Mouse (Mus musculus) erythroid progenitor cell, adult 5-6 weeks (primary cell): ENCODE results near the gene Slc9a3r2. TPM values are rescaled to one million over a fixed set of nuclear protein-coding genes. Genes with fewer than 3 reads are reported as not detected.

Experiments
- ATAC-seq: replicated peaks from 2 replicates; pipeline ENCODE4 v1.8.0; 2016; ENCODE audit warnings: moderate number of reproducible peaks, mild to moderate bottlenecking, moderate TSS enrichment, inconsistent platforms; ENCODE audit not compliant: poor library complexity, low FRiP score, severe bottlenecking
- total RNA-seq, 2 experiments: library from RNA; stranded (forward) in 1 of 2; stranded (reverse) in 1 of 2; fragments of 150-400 nt in 1 of 2; fragments of 186-747, 209-891 nt in 1 of 2; gene quantifications; 2 replicates each; pipeline versions ENCODE4 v1.2.3 to v1.2.4; 2015 to 2017; ENCODE audit warnings: low replicate concordance in 2 of 2

Slc9a3r2 gene
- total RNA-seq, 2 experiments from 2014 or later = 0.84 TPM; not detected in 1

DNA sequence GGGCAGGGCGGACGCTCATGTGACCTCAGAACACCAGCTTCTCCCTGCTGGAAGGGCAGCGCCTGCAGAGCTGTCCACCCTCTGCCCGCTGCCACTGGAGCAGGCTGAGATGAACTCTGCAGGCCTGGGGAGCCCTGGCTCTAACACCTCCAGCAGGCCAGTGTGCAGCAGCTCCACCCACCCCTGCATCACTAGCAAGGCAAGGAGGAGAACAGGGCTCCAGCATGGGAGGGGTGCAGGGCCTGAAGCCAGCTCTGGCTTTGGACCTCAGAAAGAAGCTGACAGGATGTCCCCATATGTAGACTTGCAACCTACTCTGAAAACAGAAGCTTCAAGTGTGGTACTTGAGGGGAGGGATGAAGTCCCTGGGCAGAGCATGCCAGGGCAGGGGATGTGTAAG, 49.6 kb downstream of the Slc9a3r2 start:
- ATAC-seq = no peak

DNA sequence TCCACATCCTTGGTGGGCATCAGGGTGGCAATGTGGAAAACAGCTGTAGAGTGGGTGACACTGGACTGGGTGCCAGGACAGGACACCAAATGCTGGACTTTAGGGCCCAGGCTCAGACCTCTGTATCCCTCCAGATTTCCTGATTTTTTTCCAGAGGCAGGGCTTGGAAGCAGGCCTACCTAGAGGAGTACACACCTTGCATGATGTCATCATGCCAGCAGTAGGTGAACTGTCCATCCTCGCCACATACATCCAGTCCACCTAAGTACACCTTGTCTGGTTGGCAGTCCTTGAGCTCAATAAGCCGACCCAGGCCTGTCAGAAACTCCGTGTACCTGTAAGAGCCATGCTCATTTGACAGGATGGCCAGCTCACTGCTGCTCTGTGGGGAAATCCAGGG, 52.1 kb downstream of the Slc9a3r2 start:
- no peak for ATAC-seq

DNA sequence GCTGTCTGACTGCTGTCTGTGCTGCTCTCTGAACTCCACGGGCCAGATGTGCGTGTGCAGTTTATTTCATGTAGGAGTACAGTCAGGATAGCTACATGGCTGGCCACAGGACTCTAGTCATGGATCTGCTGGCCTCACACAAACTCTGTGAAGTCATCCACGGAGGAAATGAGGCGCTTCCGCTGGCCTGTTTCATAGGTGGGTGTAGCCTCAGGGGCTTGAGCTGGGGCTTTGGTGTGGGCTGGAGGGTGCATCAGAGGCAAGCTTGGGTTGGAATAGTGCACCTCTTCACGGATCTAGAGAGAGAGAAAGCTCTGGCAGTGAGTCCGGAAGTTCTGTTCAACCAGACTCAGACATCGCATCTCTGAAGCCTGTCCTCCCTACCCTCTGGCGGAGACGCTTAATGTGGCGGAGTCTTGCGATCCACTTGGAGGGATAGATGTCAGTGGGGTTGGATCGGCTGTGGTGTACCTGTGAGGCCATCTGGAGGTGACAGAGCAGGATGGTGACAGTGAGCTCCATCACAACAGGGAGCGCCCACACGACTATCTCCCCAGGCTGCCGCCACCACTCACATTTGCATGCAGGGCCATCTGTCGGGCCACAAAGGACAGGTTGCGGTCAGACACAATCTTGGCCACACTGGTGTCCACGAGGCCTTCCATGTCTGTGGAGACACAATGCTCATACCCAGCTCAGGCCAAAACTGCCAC, 53.5 kb downstream of the Slc9a3r2 start:
- ATAC-seq = no peak

DNA sequence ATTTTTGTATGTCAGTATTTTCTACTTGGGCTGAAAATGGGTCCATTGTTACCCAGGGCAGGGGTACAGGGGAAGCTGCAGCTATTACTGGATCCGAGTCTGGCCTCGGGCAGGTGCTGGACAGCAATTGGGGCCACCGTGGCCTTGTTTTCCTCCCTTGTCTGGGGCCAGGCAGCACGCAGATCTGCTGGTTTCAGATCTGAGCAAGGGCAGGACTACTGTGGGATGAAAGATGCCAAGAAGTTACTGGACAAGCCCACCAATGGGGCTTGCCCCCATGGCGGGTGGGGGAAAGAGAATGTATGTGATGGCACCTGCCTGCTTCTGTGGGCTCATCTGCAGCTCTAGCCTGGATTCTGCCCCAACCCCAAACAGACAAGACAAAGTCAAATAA, 54.1 kb downstream of the Slc9a3r2 start:
- no peak for ATAC-seq

DNA sequence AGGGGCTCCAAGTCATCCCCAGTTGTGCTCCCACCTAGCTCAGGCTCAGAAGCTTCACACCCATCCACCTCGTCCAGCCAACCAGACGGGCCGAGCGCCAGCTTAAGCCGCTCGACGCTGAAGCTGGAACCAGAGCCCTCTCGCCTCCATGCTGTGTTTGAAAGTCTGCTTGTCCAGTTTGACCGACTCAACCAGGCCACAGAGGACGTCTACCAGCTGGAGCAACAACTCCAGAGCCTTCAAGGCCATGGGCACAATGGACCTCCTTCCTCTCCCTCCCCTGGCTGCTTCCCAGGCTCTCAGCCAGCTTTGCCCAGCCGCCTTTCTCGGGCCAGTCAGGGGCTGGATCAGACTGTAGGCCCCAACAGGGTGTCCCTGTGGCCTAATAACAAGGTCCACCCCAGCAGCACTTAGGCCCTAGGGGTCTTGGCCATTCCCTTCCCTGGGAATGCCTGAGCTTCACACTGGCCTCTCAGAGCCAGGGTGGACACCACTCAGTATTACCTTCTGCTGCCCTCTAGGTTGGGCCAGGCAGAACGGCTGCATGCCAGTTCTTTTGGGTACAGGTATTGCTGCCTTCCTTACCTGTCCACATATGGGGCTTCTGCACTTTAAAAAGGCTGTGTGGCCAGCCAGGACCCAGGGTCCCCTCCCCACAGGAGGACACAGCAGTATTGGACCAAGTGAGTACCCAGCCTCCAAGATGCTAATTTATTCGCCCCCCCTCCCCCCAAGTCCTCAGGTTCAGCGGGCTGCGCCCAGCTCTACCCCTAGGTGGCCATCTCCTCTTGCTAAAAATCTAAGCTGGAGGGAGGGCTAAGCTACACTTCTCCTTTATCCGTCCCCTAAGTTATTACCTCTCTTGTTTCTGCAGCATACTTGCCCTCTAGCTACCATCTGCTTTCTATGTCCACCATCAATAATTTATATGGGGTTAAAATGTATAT, 54.7 kb downstream of the Slc9a3r2 start:
- 0 out of 2 replicates have a peak, but pooled peaks have one; percentile 31 for ATAC-seq

DNA sequence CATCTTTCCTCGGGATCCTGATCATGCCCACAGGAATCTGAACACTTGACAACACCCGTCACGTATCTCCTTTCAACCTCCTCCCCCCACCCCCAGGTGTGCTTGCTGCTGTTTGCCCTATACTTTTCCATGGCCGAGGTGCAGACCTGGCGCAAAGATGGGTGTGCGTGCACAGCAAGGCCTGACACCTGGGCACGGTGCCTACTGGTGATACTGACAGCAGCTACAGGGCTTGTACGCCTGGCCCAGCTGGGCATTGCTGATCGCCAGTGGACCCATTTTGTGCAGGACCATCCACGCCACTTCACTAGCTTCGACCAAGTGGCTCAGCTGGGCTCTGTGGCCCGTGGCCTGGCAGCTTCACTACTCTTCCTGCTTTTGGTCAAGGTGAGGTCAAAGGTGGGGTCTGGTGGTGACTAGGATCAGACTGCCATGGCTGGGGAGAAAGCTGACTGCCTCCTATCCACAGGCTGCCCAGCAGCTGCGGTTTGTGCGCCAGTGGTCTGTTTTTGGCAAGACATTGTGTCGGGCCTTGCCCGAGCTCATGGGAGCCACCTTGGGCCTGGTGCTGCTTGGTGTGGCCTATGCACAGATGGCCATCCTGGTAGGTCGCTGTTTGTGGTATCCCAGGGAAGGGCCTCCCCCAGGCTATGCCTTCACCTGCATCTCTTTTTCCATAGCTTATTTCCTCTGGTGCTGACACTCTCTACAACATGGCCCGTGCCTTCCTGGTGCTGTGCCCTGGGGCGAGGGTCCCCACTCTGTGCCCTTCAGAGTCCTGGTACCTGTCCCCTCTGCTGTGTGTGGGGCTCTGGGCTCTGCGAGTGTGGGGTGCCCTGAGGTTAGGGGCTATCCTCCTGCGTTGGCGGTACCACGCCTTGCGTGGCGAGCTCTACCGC, 55.9 kb downstream of the Slc9a3r2 start:
- ATAC-seq = no peak

DNA sequence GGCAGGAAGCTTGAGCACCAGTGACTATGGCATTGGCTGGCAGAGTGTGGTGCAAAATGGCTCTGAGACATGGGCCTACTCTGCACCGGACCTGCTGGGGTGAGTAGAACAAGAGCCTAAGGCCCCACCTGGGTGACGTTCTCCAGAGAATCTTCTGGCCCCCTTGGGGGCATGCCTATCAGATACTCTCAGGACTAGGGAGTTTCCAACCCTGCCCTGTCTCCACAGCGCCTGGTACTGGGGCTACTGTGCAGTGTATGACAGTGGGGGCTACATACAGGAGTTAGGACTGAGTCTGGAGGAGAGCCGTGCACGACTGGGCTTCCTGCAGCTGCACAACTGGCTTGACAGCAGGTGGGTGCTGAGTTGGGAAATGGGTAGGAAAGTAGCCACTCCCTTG, 56.9 kb downstream of the Slc9a3r2 start:
- no peak for ATAC-seq

DNA sequence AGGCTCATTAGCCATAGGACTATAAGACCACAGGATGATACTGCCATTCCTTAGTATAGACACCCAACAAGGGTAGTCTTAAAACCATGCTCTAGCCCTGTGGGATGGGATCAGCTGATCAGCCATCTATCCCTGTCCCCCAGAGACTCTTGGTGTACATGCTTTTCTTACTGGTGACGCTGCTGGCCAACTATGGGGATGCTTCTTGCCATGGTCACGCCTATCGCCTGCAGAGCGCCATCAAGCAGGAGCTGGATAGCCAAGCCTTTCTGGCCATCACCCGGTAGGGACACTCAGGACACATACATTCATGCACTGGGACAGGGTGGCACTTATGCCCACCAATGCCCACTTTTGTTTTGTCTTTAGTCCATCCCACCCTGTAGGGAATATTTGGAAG, 58.4 kb downstream of the Slc9a3r2 start:
- no peak for ATAC-seq

DNA sequence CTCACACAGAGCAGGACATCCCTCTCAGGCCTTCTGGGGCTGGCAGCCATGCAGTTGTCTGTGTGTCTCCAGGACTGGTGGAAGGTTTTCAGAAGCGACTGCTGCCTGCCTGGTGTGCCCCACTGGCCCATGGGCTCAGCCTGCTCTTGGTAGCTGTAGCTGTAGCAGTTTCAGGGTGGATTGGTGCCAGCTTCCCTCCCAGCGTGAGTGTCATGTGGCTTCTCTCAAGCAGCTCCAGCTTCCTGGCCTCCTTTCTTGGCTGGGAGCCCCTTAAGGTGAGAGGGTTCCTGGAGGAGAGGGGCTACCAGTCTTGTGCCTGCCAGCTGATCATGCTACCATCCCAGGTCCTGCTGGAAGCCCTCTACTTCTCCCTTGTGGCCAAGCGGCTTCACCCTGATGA, 59.2 kb downstream of the Slc9a3r2 start:
- ATAC-seq = no peak

Other genes with a start within 250 kb of the Slc9a3r2 start
Only the 30 nearest of the 34 such genes appear.
- gene Rnps1, start 235.8 kb downstream of the Slc9a3r2 start, total RNA-seq (2015; ENCODE audit: low replicate concordance) = 78.6 and 100 TPM in 2 replicates
- 62.5 and 72.1 TPM in 2 replicates for gene Rnps1, start 235.8 kb downstream of the Slc9a3r2 start, total RNA-seq (2017; ENCODE audit: low replicate concordance)
- 4.3 and 16.8 TPM in 2 replicates for gene Eci1, start 223.7 kb downstream of the Slc9a3r2 start, total RNA-seq (2015; ENCODE audit: low replicate concordance)
- 6.2 TPM in 1 of 2 replicates, not detected in the other for gene Eci1, start 223.7 kb downstream of the Slc9a3r2 start, total RNA-seq (2017; ENCODE audit: low replicate concordance)
- gene Dnase1l2, start 207.2 kb downstream of the Slc9a3r2 start, total RNA-seq (2015; ENCODE audit: low replicate concordance) = 4.6 and 9.0 TPM in 2 replicates
- 1.2 and 4.0 TPM in 2 replicates for gene Dnase1l2, start 207.2 kb downstream of the Slc9a3r2 start, total RNA-seq (2017; ENCODE audit: low replicate concordance)
- 34.8 and 64.5 TPM in 2 replicates for gene E4f1, start 180.0 kb downstream of the Slc9a3r2 start, total RNA-seq (2015; ENCODE audit: low replicate concordance)
- 24.8 and 28.7 TPM in 2 replicates for gene E4f1, start 180.0 kb downstream of the Slc9a3r2 start, total RNA-seq (2017; ENCODE audit: low replicate concordance)
- 28.1 and 48.6 TPM in 2 replicates for gene Pgp, start 179.9 kb downstream of the Slc9a3r2 start, total RNA-seq (2015; ENCODE audit: low replicate concordance)
- 35.8 and 43.4 TPM in 2 replicates for gene Pgp, start 179.9 kb downstream of the Slc9a3r2 start, total RNA-seq (2017; ENCODE audit: low replicate concordance)
- not detected in 2 replicates for gene Bricd5, start 176.4 kb downstream of the Slc9a3r2 start, total RNA-seq (2015; ENCODE audit: low replicate concordance)
- gene Bricd5, start 176.4 kb downstream of the Slc9a3r2 start, total RNA-seq (2017; ENCODE audit: low replicate concordance) = 2.1 TPM in 1 of 2 replicates, not detected in the other
- 6.5 and 27.7 TPM in 2 replicates for gene Mlst8, start 171.2 kb downstream of the Slc9a3r2 start, total RNA-seq (2015; ENCODE audit: low replicate concordance)
- 16.8 and 20.5 TPM in 2 replicates for gene Mlst8, start 171.2 kb downstream of the Slc9a3r2 start, total RNA-seq (2017; ENCODE audit: low replicate concordance)
- gene Caskin1, start 161.7 kb downstream of the Slc9a3r2 start, total RNA-seq (2015; ENCODE audit: low replicate concordance) = not detected in 2 replicates
- gene Caskin1, start 161.7 kb downstream of the Slc9a3r2 start, total RNA-seq (2017; ENCODE audit: low replicate concordance) = not detected in 2 replicates
- gene Traf7, start 122.4 kb downstream of the Slc9a3r2 start, total RNA-seq (2015; ENCODE audit: low replicate concordance) = 49.0 and 54.1 TPM in 2 replicates
- 73.9 and 83.1 TPM in 2 replicates for gene Traf7, start 122.4 kb downstream of the Slc9a3r2 start, total RNA-seq (2017; ENCODE audit: low replicate concordance)
- gene Rab26, start 116.1 kb downstream of the Slc9a3r2 start, total RNA-seq (2015; ENCODE audit: low replicate concordance) = 1.1 TPM in 1 of 2 replicates, not detected in the other
- not detected in 2 replicates for gene Rab26, start 116.1 kb downstream of the Slc9a3r2 start, total RNA-seq (2017; ENCODE audit: low replicate concordance)
- gene Pkd1, start 100.5 kb downstream of the Slc9a3r2 start, total RNA-seq (2015; ENCODE audit: low replicate concordance) = 11.3 and 11.9 TPM in 2 replicates
- gene Pkd1, start 100.5 kb downstream of the Slc9a3r2 start, total RNA-seq (2017; ENCODE audit: low replicate concordance) = 11.7 and 22.5 TPM in 2 replicates
- 49.0 and 56.6 TPM in 2 replicates for gene Tsc2, start 17.7 kb downstream of the Slc9a3r2 start, total RNA-seq (2015; ENCODE audit: low replicate concordance)
- gene Tsc2, start 17.7 kb downstream of the Slc9a3r2 start, total RNA-seq (2017; ENCODE audit: low replicate concordance) = 13.5 and 28.4 TPM in 2 replicates
- not detected in 2 replicates for gene Nthl1, start 17.6 kb downstream of the Slc9a3r2 start, total RNA-seq (2015; ENCODE audit: low replicate concordance)
- 0.39 and 1.1 TPM in 2 replicates for gene Nthl1, start 17.6 kb downstream of the Slc9a3r2 start, total RNA-seq (2017; ENCODE audit: low replicate concordance)
- gene Npw, start 8.1 kb upstream of the Slc9a3r2 start, total RNA-seq (2015; ENCODE audit: low replicate concordance) = not detected in 2 replicates
- gene Npw, start 8.1 kb upstream of the Slc9a3r2 start, total RNA-seq (2017; ENCODE audit: low replicate concordance) = not detected in 2 replicates
- gene Zfp598, start 19.4 kb upstream of the Slc9a3r2 start, total RNA-seq (2015; ENCODE audit: low replicate concordance) = 13.4 and 18.4 TPM in 2 replicates
- gene Zfp598, start 19.4 kb upstream of the Slc9a3r2 start, total RNA-seq (2017; ENCODE audit: low replicate concordance) = 9.2 and 12.0 TPM in 2 replicates
- gene Syngr3, start 39.6 kb upstream of the Slc9a3r2 start, total RNA-seq (2015; ENCODE audit: low replicate concordance) = not detected in 2 replicates
- not detected in 2 replicates for gene Syngr3, start 39.6 kb upstream of the Slc9a3r2 start, total RNA-seq (2017; ENCODE audit: low replicate concordance)
- 9.6 and 15.9 TPM in 2 replicates for gene Gfer, start 45.8 kb upstream of the Slc9a3r2 start, total RNA-seq (2015; ENCODE audit: low replicate concordance)
- 14.0 and 15.7 TPM in 2 replicates for gene Gfer, start 45.8 kb upstream of the Slc9a3r2 start, total RNA-seq (2017; ENCODE audit: low replicate concordance)
- gene Noxo1, start 45.9 kb upstream of the Slc9a3r2 start, total RNA-seq (2015; ENCODE audit: low replicate concordance) = not detected in 2 replicates
- gene Noxo1, start 45.9 kb upstream of the Slc9a3r2 start, total RNA-seq (2017; ENCODE audit: low replicate concordance) = not detected in 2 replicates
- 5.8 and 10.1 TPM in 2 replicates for gene Tbl3, start 57.3 kb upstream of the Slc9a3r2 start, total RNA-seq (2015; ENCODE audit: low replicate concordance)
- gene Tbl3, start 57.3 kb upstream of the Slc9a3r2 start, total RNA-seq (2017; ENCODE audit: low replicate concordance) = 4.8 and 9.0 TPM in 2 replicates
- not detected in 2 replicates for gene Rnf151, start 67.7 kb upstream of the Slc9a3r2 start, total RNA-seq (2015; ENCODE audit: low replicate concordance)
- not detected in 2 replicates for gene Rnf151, start 67.7 kb upstream of the Slc9a3r2 start, total RNA-seq (2017; ENCODE audit: low replicate concordance)
- 1,299 and 1,601 TPM in 2 replicates for gene Rps2, start 67.8 kb upstream of the Slc9a3r2 start, total RNA-seq (2015; ENCODE audit: low replicate concordance)
- gene Rps2, start 67.8 kb upstream of the Slc9a3r2 start, total RNA-seq (2017; ENCODE audit: low replicate concordance) = 315 and 526 TPM in 2 replicates
- gene Ndufb10, start 74.2 kb upstream of the Slc9a3r2 start, total RNA-seq (2015; ENCODE audit: low replicate concordance) = 178 and 200 TPM in 2 replicates
- gene Ndufb10, start 74.2 kb upstream of the Slc9a3r2 start, total RNA-seq (2017; ENCODE audit: low replicate concordance) = 84.0 and 122 TPM in 2 replicates
- gene Rpl3l, start 77.5 kb upstream of the Slc9a3r2 start, total RNA-seq (2015; ENCODE audit: low replicate concordance) = not detected in 2 replicates
- gene Rpl3l, start 77.5 kb upstream of the Slc9a3r2 start, total RNA-seq (2017; ENCODE audit: low replicate concordance) = not detected in 2 replicates
- gene Msrb1, start 86.3 kb upstream of the Slc9a3r2 start, total RNA-seq (2015; ENCODE audit: low replicate concordance) = 108 and 112 TPM in 2 replicates
- 29.5 and 61.6 TPM in 2 replicates for gene Msrb1, start 86.3 kb upstream of the Slc9a3r2 start, total RNA-seq (2017; ENCODE audit: low replicate concordance)
- not detected in 2 replicates for gene Hs3st6, start 102.7 kb upstream of the Slc9a3r2 start, total RNA-seq (2015; ENCODE audit: low replicate concordance)
- gene Hs3st6, start 102.7 kb upstream of the Slc9a3r2 start, total RNA-seq (2017; ENCODE audit: low replicate concordance) = not detected in 2 replicates
- not detected in 2 replicates for gene Meiob, start 154.0 kb upstream of the Slc9a3r2 start, total RNA-seq (2015; ENCODE audit: low replicate concordance)
- not detected in 2 replicates for gene Meiob, start 154.0 kb upstream of the Slc9a3r2 start, total RNA-seq (2017; ENCODE audit: low replicate concordance)
- gene Hagh, start 189.8 kb upstream of the Slc9a3r2 start, total RNA-seq (2015; ENCODE audit: low replicate concordance) = 350 and 357 TPM in 2 replicates
- 157 and 279 TPM in 2 replicates for gene Hagh, start 189.8 kb upstream of the Slc9a3r2 start, total RNA-seq (2017; ENCODE audit: low replicate concordance)
- 50.5 and 87.6 TPM in 2 replicates for gene Fahd1, start 200.0 kb upstream of the Slc9a3r2 start, total RNA-seq (2015; ENCODE audit: low replicate concordance)
- gene Fahd1, start 200.0 kb upstream of the Slc9a3r2 start, total RNA-seq (2017; ENCODE audit: low replicate concordance) = 73.2 and 83.4 TPM in 2 replicates
- 0.84 TPM in 1 of 2 replicates, not detected in the other for gene Igfals, start 215.7 kb upstream of the Slc9a3r2 start, total RNA-seq (2015; ENCODE audit: low replicate concordance)
- gene Igfals, start 215.7 kb upstream of the Slc9a3r2 start, total RNA-seq (2017; ENCODE audit: low replicate concordance) = not detected in 2 replicates
- gene Nubp2, start 236.0 kb upstream of the Slc9a3r2 start, total RNA-seq (2015; ENCODE audit: low replicate concordance) = 31.9 and 50.8 TPM in 2 replicates
- 35.0 and 44.1 TPM in 2 replicates for gene Nubp2, start 236.0 kb upstream of the Slc9a3r2 start, total RNA-seq (2017; ENCODE audit: low replicate concordance)